Mouse (Mus musculus): Measurements from ENCODE around the gene Acly. TPM values are rescaled to one million over a fixed set of nuclear protein-coding genes. Genes with fewer than 3 reads are reported as not detected.
A peak's percentile ranks its signal among the peaks of the same experiment; 100 is the strongest.

Acly gene
- polyA plus RNA-seq, 1 experiment from 2014 or later, result 186 TPM

DNA sequence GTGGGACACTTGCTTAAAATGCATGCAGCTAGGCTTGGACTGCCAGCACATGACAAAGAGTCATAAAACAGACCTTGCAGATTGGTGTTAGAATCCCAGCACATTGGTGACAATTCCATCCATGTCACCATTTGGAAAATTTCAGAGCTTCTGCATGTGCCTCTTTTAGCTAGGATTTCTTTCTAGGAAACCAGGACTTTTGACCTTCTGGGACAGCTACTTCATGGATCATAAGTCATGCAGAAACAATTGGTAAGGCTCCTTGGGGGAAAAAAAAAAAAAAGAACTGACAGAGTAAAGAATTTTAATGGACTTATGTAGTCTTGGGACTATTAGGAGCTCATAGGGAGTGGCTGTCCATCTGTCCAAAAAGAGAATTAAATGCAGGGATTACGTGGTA lies 89.9 kb downstream of the Acly start:
- H3K4me1 ChIP-seq (replicated peaks), result peaks cover 12% of the 10 kb centered on the region
- no peak overlapping the region for H3K27ac ChIP-seq
- WGBS, result 97% methylated on average over 1 of the region's 1 CpGs
- no peak overlapping the region for H3K9ac ChIP-seq (replicated peaks)
- H3K36me3 ChIP-seq, result peaks cover 59% of the 10 kb centered on the region
- H3K4me3 ChIP-seq (replicated peaks), result no peak overlapping the region
- H3K27me3 ChIP-seq, result no peaks in the 10 kb centered on the region
- H3K9me3 ChIP-seq, result no peaks in the 10 kb centered on the region
- no peak overlapping the region for H3K4me2 ChIP-seq
- ATAC-seq (ENCODE audit: insufficient number of reproducible peaks, insufficient read depth, low FRiP score, low TSS enrichment, low read depth), result no peak

DNA sequence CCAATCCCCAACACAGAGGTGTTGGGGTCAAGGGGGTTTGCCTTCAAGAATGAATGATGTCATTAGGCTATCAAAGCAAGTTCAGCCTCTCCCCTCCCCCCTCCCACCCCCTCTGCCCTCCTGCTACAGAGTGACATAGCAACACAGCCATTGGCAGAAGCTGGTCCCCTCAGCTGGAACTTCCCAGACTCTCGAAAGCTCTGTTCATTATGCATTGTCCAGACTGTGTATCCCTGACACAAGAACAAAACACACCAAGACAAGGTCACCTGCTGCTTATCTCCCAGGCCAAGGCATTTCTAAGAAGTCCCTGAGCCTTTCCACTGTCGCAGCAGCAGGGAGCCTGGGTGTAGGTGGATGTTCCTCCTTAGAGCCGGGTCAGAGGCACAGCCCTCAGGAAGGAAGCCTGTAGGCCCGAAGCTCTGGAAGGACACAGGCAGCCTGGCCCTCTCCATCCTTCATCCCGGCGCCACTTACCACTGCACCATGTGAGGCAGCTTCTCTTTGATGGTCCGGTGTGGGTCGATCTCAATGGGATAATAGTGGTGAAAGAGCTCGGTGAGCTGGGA lies 92.0 kb downstream of the Acly start:
- H3K9ac ChIP-seq (replicated peaks), result no peak overlapping the region; the same call in 1 of the 2 replicates
- no peaks in the 10 kb centered on the region for H3K27me3 ChIP-seq
- ATAC-seq (ENCODE audit: insufficient number of reproducible peaks, insufficient read depth, low FRiP score, low TSS enrichment, low read depth), result no peak
- no peaks in the 10 kb centered on the region for H3K9me3 ChIP-seq
- no peak overlapping the region for H3K4me3 ChIP-seq (replicated peaks)
- peaks cover 6% of the 10 kb centered on the region for H3K4me1 ChIP-seq (replicated peaks)
- H3K36me3 ChIP-seq, result peaks cover 79% of the 10 kb centered on the region
- 84% methylated on average over 9 of the region's 9 CpGs for WGBS
- H3K4me2 ChIP-seq, result no peak overlapping the region
- no peak overlapping the region for H3K27ac ChIP-seq

DNA sequence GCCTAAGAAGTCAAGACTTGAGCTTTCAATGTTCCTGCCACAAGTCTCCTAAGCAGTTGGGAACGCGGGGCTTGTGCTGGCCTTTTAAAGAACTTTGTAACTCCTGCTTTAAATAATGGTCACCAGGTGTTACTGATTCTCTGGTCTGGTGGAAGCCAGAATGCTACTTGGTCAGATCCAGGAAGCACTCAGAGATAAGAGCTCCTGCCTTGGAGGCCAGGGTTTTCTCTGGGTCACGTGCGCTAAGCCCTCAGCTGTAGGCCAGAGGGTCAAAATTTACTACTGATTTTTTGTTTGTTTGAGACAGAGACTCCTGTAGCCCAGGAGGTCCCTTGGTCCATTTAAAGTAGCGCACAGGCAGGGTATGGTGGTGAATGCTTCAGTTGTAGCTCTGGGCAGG lies 95.8 kb downstream of the Acly start:
- no peaks in the 10 kb centered on the region for H3K4me1 ChIP-seq (replicated peaks)
- 87% methylated on average over 5 of the region's 5 CpGs for WGBS
- H3K27ac ChIP-seq, result no peak overlapping the region
- no peak overlapping the region for H3K9ac ChIP-seq (replicated peaks)
- no peak overlapping the region for H3K4me3 ChIP-seq (replicated peaks)
- no peaks in the 10 kb centered on the region for H3K27me3 ChIP-seq
- no peak overlapping the region for H3K4me2 ChIP-seq
- no peaks in the 10 kb centered on the region for H3K9me3 ChIP-seq
- no peak for ATAC-seq (ENCODE audit: insufficient number of reproducible peaks, insufficient read depth, low FRiP score, low TSS enrichment, low read depth)
- H3K36me3 ChIP-seq, result peaks cover 88% of the 10 kb centered on the region

DNA sequence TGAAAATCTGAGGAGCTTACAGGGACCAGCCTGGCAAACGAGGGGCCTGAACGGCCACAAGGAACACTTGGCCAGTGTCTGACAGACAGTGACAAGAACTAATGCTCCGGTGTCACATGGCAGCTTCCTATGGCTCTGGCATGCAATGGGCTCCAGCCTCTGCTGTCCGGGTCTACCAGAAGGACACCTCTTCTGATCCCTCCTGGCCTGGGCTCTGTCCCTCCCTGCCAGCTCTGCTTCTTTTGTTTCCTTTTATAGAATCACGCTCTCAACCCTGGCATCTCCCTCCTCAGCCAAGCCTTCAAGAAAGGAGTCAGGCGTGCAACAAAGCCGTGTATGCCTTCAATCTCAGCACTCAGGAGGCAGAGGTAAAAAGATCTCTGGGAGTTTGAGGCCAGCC lies 97.7 kb downstream of the Acly start:
- no peak for ATAC-seq (ENCODE audit: insufficient number of reproducible peaks, insufficient read depth, low FRiP score, low TSS enrichment, low read depth)
- H3K9ac ChIP-seq (replicated peaks), result no peak overlapping the region

DNA sequence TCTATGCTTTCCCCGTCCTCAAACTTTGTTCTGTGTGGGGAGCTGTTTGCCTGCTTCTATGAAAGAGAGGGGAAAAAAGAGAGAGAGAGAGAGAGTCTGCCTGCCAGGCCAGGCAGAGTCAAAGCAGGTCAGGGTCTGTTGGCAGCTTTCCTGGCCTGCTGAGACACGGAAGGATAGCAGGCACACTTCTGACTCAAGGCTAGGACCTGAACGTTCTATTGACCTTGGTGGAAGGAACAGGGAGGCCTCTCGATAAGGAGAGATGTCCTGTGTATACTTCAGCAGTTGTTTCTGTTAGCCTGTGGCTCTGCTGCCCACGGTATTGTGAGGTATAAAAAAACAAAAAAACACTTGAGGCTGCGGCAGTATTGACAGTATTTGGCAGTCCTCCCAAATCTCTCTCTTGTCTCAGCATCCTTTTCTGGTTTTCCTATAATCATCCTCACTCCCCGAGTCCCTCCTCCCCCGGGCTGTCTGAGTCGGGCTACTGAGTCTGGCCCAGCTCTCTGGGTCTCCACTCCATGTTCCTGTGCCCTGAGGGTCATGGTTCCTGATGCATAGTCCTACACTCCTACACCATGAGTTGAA lies 99.1 kb downstream of the Acly start:
- no peak for ATAC-seq (ENCODE audit: insufficient number of reproducible peaks, insufficient read depth, low FRiP score, low TSS enrichment, low read depth)
- Histone ChIP-seq H3K36me3 (peaks cover 87% of the 10 kb centered on the region), H3K9ac (replicated peaks) (no peak overlapping the region), H3K4me1 (replicated peaks) (no peaks in the 10 kb centered on the region), H3K27ac (0 out of 2 replicates have a peak overlapping the region, but pooled peaks have one; percentile 23), H3K4me2 (no peak overlapping the region), H3K4me3 (replicated peaks) (no peak overlapping the region), H3K27me3 (no peaks in the 10 kb centered on the region), H3K9me3 (no peaks in the 10 kb centered on the region)
- WGBS, result 85% methylated on average over 9 of the region's 9 CpGs

More for the DNA sequence above, 97.7 kb downstream of the Acly start:
- 90% methylated on average over 7 of the region's 7 CpGs for WGBS
- Histone ChIP-seq H3K27ac (no peak overlapping the region), H3K27me3 (no peaks in the 10 kb centered on the region), H3K4me1 (replicated peaks) (no peaks in the 10 kb centered on the region), H3K9me3 (no peaks in the 10 kb centered on the region), H3K4me2 (no peak overlapping the region), H3K36me3 (peaks cover 84% of the 10 kb centered on the region), H3K4me3 (replicated peaks) (no peak overlapping the region)

DNA sequence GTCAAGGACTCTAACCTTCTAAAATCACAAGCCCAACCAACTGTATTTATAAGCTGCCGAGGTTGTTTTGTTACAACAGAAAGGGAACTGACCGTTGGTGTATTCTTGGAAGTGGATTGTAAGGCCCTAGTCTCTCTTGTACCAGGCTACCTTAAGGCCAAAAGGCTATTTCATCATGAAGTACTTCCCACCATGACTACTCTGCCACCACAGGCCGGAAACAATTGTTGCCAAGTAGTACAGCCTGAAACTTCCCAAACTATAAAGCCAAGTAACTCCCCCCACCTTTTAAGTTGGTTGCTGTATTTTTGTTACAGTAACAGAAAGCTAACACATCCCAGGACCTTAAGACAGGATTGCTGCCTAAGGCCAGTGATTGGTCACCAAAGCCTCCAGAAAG lies 101.0 kb downstream of the Acly start:
- no peaks in the 10 kb centered on the region for H3K27me3 ChIP-seq
- no peak overlapping the region for H3K4me3 ChIP-seq (replicated peaks)
- no peak overlapping the region for H3K9ac ChIP-seq (replicated peaks)
- no peak overlapping the region for H3K4me2 ChIP-seq
- no peaks in the 10 kb centered on the region for H3K4me1 ChIP-seq (replicated peaks)
- no peak for ATAC-seq (ENCODE audit: insufficient number of reproducible peaks, insufficient read depth, low FRiP score, low TSS enrichment, low read depth)
- no peak overlapping the region for H3K27ac ChIP-seq
- WGBS, result 88% methylated on average over 3 of the region's 3 CpGs
- no peaks in the 10 kb centered on the region for H3K9me3 ChIP-seq
- H3K36me3 ChIP-seq, result peaks cover 89% of the 10 kb centered on the region

Small RNA genes lying within 50 kb of the gene (microRNA-seq; reads per million reads assigned to microRNA genes)
- not detected for gene Gm27374
- not detected for gene Mir7116

Other genes with a start within 250 kb of the Acly start
- gene Eif1, start 208.1 kb downstream of the Acly start, polyA plus RNA-seq (2016; fragmentation: Nextera tagmentation; extraction: Ambion mirVana), result 1,407 and 1,429 TPM in 2 replicates
- gene Gast, start 193.6 kb downstream of the Acly start, polyA plus RNA-seq (2016; fragmentation: Nextera tagmentation; extraction: Ambion mirVana), result not detected in 2 replicates
- gene Hap1, start 171.9 kb downstream of the Acly start, polyA plus RNA-seq (2016; fragmentation: Nextera tagmentation; extraction: Ambion mirVana), result 1.5 and 2.1 TPM in 2 replicates
- gene Jup, start 130.2 kb downstream of the Acly start, polyA plus RNA-seq (2016; fragmentation: Nextera tagmentation; extraction: Ambion mirVana), result 44.1 and 49.3 TPM in 2 replicates
- gene P3h4, start 113.2 kb downstream of the Acly start, polyA plus RNA-seq (2016; fragmentation: Nextera tagmentation; extraction: Ambion mirVana), result 54.3 and 58.3 TPM in 2 replicates
- 101 and 118 TPM in 2 replicates for gene Fkbp10, start 112.3 kb downstream of the Acly start, polyA plus RNA-seq (2016; fragmentation: Nextera tagmentation; extraction: Ambion mirVana)
- gene Nt5c3b, start 86.2 kb downstream of the Acly start, polyA plus RNA-seq (2016; fragmentation: Nextera tagmentation; extraction: Ambion mirVana), result 173 and 183 TPM in 2 replicates
- 1.0 and 1.1 TPM in 2 replicates for gene Klhl10, start 86.1 kb downstream of the Acly start, polyA plus RNA-seq (2016; fragmentation: Nextera tagmentation; extraction: Ambion mirVana)
- 14.1 and 15.4 TPM in 2 replicates for gene Klhl11, start 55.3 kb downstream of the Acly start, polyA plus RNA-seq (2016; fragmentation: Nextera tagmentation; extraction: Ambion mirVana)
- gene Ttc25, start 17.6 kb upstream of the Acly start, polyA plus RNA-seq (2016; fragmentation: Nextera tagmentation; extraction: Ambion mirVana), result 1.2 and 1.4 TPM in 2 replicates
- gene Cnp, start 46.9 kb upstream of the Acly start, polyA plus RNA-seq (2016; fragmentation: Nextera tagmentation; extraction: Ambion mirVana), result 32.3 and 34.5 TPM in 2 replicates
- gene Nkiras2, start 91.2 kb upstream of the Acly start, polyA plus RNA-seq (2016; fragmentation: Nextera tagmentation; extraction: Ambion mirVana), result 79.9 and 80.4 TPM in 2 replicates
- gene Dnajc7, start 92.2 kb upstream of the Acly start, polyA plus RNA-seq (2016; fragmentation: Nextera tagmentation; extraction: Ambion mirVana), result 282 and 288 TPM in 2 replicates
- gene Zfp385c, start 164.5 kb upstream of the Acly start, polyA plus RNA-seq (2016; fragmentation: Nextera tagmentation; extraction: Ambion mirVana), result 0.70 and 0.74 TPM in 2 replicates
- 3.3 and 3.8 TPM in 2 replicates for gene Dhx58, start 176.3 kb upstream of the Acly start, polyA plus RNA-seq (2016; fragmentation: Nextera tagmentation; extraction: Ambion mirVana)
- 64.0 and 65.8 TPM in 2 replicates for gene Kat2a, start 184.5 kb upstream of the Acly start, polyA plus RNA-seq (2016; fragmentation: Nextera tagmentation; extraction: Ambion mirVana)
- gene Hspb9, start 185.8 kb upstream of the Acly start, polyA plus RNA-seq (2016; fragmentation: Nextera tagmentation; extraction: Ambion mirVana), result 0.47 TPM in 1 of 2 replicates, not detected in the other
- 14.3 and 24.3 TPM in 2 replicates for gene Rab5c, start 210.2 kb upstream of the Acly start, polyA plus RNA-seq (2016; fragmentation: Nextera tagmentation; extraction: Ambion mirVana)
- gene Kcnh4, start 231.9 kb upstream of the Acly start, polyA plus RNA-seq (2016; fragmentation: Nextera tagmentation; extraction: Ambion mirVana), result not detected in 2 replicates
- not detected in 2 replicates for gene Hcrt, start 234.9 kb upstream of the Acly start, polyA plus RNA-seq (2016; fragmentation: Nextera tagmentation; extraction: Ambion mirVana)
- gene Ghdc, start 243.0 kb upstream of the Acly start, polyA plus RNA-seq (2016; fragmentation: Nextera tagmentation; extraction: Ambion mirVana), result 5.4 and 6.8 TPM in 2 replicates